In genomic region chr2:127722176-127722892, GRCm38 (mm10) we compare ENCODE assay signal across 8 mouse cellular contexts. TPM values are rescaled to one million over a fixed set of nuclear protein-coding genes. Genes with fewer than 3 reads are reported as not detected.
DNase-seq lines count a peak whose midpoint lies in the region; ATAC-seq and TF ChIP-seq lines count a peak whose summit lies in the region.

No protein-coding gene starts in this region.

- no peaks in the 10 kb centered on the region for H3K4me1 ChIP-seq in midbrain, postnatal 0 days (ENCODE audit: insufficient read depth, low read length)
- H3K4me1 ChIP-seq in midbrain, embryonic 11.5 days (ENCODE audit: control insufficient read depth, insufficient read depth, low read length) = no peaks in the 10 kb centered on the region
- H3K4me1 ChIP-seq in kidney, embryonic 14.5 days (ENCODE audit: control insufficient read depth, insufficient read depth, low read length) = peaks cover 12% of the 10 kb centered on the region
- 0 out of 2 replicates have a peak, but pooled peaks cover 12% of the 10 kb centered on the region for H3K4me1 ChIP-seq in limb, embryonic 11.5 days (ENCODE audit: control insufficient read depth, insufficient read depth, low read length)

- H3K36me3 ChIP-seq in midbrain, postnatal 0 days (ENCODE audit: insufficient read depth, low read length) = no peaks in the 10 kb centered on the region
- no peaks in the 10 kb centered on the region for H3K36me3 ChIP-seq in midbrain, embryonic 11.5 days (ENCODE audit: control insufficient read depth, insufficient read depth, low read length)
- H3K36me3 ChIP-seq in kidney, embryonic 14.5 days (ENCODE audit: control insufficient read depth, insufficient read depth, low read length) = no peaks in the 10 kb centered on the region
- no peaks in the 10 kb centered on the region for H3K36me3 ChIP-seq in limb, embryonic 11.5 days (ENCODE audit: control insufficient read depth, insufficient read depth, low read length)
- no peaks in the 10 kb centered on the region for H3K36me3 ChIP-seq in myocyte (ENCODE audit: control insufficient read depth, insufficient read depth)

- WGBS in midbrain, postnatal 0 days = 58% methylated on average over 7 of the region's 7 CpGs
- 75% methylated on average over 7 of the region's 7 CpGs for WGBS in midbrain, embryonic 11.5 days
- WGBS in kidney, embryonic 14.5 days = 32% methylated on average over 7 of the region's 7 CpGs
- 50% methylated on average over 7 of the region's 7 CpGs for WGBS in limb, embryonic 11.5 days

- peak; percentile 89 for DNase-seq in midbrain, postnatal 0 days (ENCODE audit: low spot score)
- DNase-seq in midbrain, embryonic 11.5 days (ENCODE audit: low spot score, missing footprints) = no peak
- DNase-seq in embryo, embryonic 11.5 days (ENCODE audit: low read depth, low spot score) = peak; percentile 34
- peak; percentile 87 to 89 for DNase-seq in heart, adult 9 months (ENCODE audit: low spot score in 2 of 2)
- DNase-seq in limb, embryonic 11.5 days (ENCODE audit: low spot score) = no peak
- no peak for DNase-seq in thymus, postnatal 36 days

- H3K79me2 ChIP-seq in myocyte (ENCODE audit: control insufficient read depth, insufficient read depth) = no peaks in the 10 kb centered on the region

- no peak for ATAC-seq in midbrain, postnatal 0 days (ENCODE audit: low FRiP score)
- no peak for ATAC-seq in midbrain, embryonic 11.5 days (ENCODE audit: low FRiP score)
- peak; percentile 84 for ATAC-seq in kidney, embryonic 14.5 days (ENCODE audit: low FRiP score, low TSS enrichment)
- peak; percentile 44; the same call in 1 of the 2 replicates for ATAC-seq in limb, embryonic 11.5 days (ENCODE audit: insufficient number of reproducible peaks, low FRiP score, low TSS enrichment, low read depth)

- no peak for TF ChIP-seq POLR2A in myocyte (IDR thresholded peaks at IDR 0.05; ENCODE audit: insufficient read length, low read depth)

- 0 out of 2 replicates have a peak overlapping the region, but pooled peaks have one; percentile 8 for H3K27ac ChIP-seq in midbrain, postnatal 0 days (ENCODE audit: low read depth, low read length)
- H3K27ac ChIP-seq in midbrain, embryonic 11.5 days (ENCODE audit: low read depth, low read length) = no peak overlapping the region
- H3K27ac ChIP-seq in kidney, embryonic 14.5 days (ENCODE audit: low read depth, low read length) = peak overlapping the region; percentile 87
- H3K27ac ChIP-seq in limb, embryonic 11.5 days (replicated peaks; ENCODE audit: low read depth, low read length) = peak overlapping the region; percentile 69

- H3K4me3 ChIP-seq in midbrain, postnatal 0 days (ENCODE audit: low read depth, low read length) = no peak overlapping the region
- no peak overlapping the region for H3K4me3 ChIP-seq in midbrain, embryonic 11.5 days (ENCODE audit: low read depth, low read length)
- no peak overlapping the region for H3K4me3 ChIP-seq in kidney, embryonic 14.5 days (ENCODE audit: low read length)
- H3K4me3 ChIP-seq in limb, embryonic 11.5 days (ENCODE audit: low read depth, low read length) = no peak overlapping the region
- no peak overlapping the region for H3K4me3 ChIP-seq in myocyte

- no peak for TF ChIP-seq CTCF in midbrain, postnatal 0 days (IDR thresholded peaks at IDR 0.05)

- H3K9me3 ChIP-seq in midbrain, postnatal 0 days (ENCODE audit: low read length) = no peaks in the 10 kb centered on the region
- H3K9me3 ChIP-seq in midbrain, embryonic 11.5 days (ENCODE audit: control insufficient read depth, low read length) = no peaks in the 10 kb centered on the region
- H3K9me3 ChIP-seq in kidney, embryonic 14.5 days (ENCODE audit: control insufficient read depth, low read length) = no peaks in the 10 kb centered on the region
- H3K9me3 ChIP-seq in limb, embryonic 11.5 days (ENCODE audit: control insufficient read depth, low read length) = no peaks in the 10 kb centered on the region

- no peak overlapping the region for H3K4me2 ChIP-seq in midbrain, postnatal 0 days (ENCODE audit: low read depth, low read length, poor library complexity, severe bottlenecking)
- no peak overlapping the region for H3K4me2 ChIP-seq in midbrain, embryonic 11.5 days
- no peak overlapping the region for H3K4me2 ChIP-seq in kidney, embryonic 14.5 days (replicated peaks; ENCODE audit: low read depth, low read length)
- H3K4me2 ChIP-seq in limb, embryonic 11.5 days (ENCODE audit: low read depth, severe bottlenecking) = no peak overlapping the region
- peak overlapping the region; percentile 50 for H3K4me2 ChIP-seq in myocyte (ENCODE audit: low read depth)

- H3K9ac ChIP-seq in midbrain, postnatal 0 days (replicated peaks; ENCODE audit: low read length, poor library complexity, severe bottlenecking) = no peak overlapping the region
- no peak overlapping the region for H3K9ac ChIP-seq in midbrain, embryonic 11.5 days (ENCODE audit: low read length)
- no peak overlapping the region for H3K9ac ChIP-seq in kidney, embryonic 14.5 days (ENCODE audit: low read depth, low read length)
- no peak overlapping the region for H3K9ac ChIP-seq in limb, embryonic 11.5 days (ENCODE audit: low read length)

- no peak overlapping the region for H3ac ChIP-seq in myocyte (ENCODE audit: control insufficient read depth, insufficient read length)

- H3K27me3 ChIP-seq in midbrain, postnatal 0 days (ENCODE audit: insufficient read depth, low read length) = no peaks in the 10 kb centered on the region
- no peaks in the 10 kb centered on the region for H3K27me3 ChIP-seq in midbrain, embryonic 11.5 days (ENCODE audit: control insufficient read depth, insufficient read depth, low read length)
- H3K27me3 ChIP-seq in kidney, embryonic 14.5 days (ENCODE audit: control insufficient read depth, insufficient read depth, low read length) = no peaks in the 10 kb centered on the region
- H3K27me3 ChIP-seq in limb, embryonic 11.5 days (ENCODE audit: control insufficient read depth, insufficient read depth, low read length) = no peaks in the 10 kb centered on the region
- no peaks in the 10 kb centered on the region for H3K27me3 ChIP-seq in myocyte (ENCODE audit: control insufficient read depth, insufficient read depth, insufficient read length)

TF ChIP-seq in myocyte, 11 proteins besides CTCF, POLR2A, EP300 and RAD21:
- TF ChIP-seq SRF (IDR thresholded peaks at IDR 0.05; ENCODE audit: control insufficient read depth, insufficient read length, low read depth) (no peak), POLR2AphosphoS2 (IDR thresholded peaks at IDR 0.05; ENCODE audit: insufficient read length, low read depth) (no peak), MYOD1 (IDR thresholded peaks at IDR 0.05; ENCODE audit: control insufficient read depth in 1 of 3, insufficient read length in 2 of 3, low read depth in 2 of 3) (no peak), MAX (IDR thresholded peaks at IDR 0.05; ENCODE audit: low read depth) (no peak), CEBPB (IDR thresholded peaks at IDR 0.05; ENCODE audit: insufficient read depth, poor library complexity, severe bottlenecking) (peak; percentile 60; the same call in 1 of the 2 replicates)

RNA-seq across cellular contexts. Expression of gene Mall, which starts 7.4 kb away (rescaled TPM):
- total RNA-seq in midbrain, postnatal 0 days (2014; rRNA removed) = 0.93 and 1.7 TPM in 2 replicates
- 0.39 and 0.53 TPM in 2 replicates for polyA plus RNA-seq in midbrain, postnatal 0 days (2015; fragmentation: Nextera tagmentation; extraction: Ambion mirVana)
- 0.61 and 0.77 TPM in 2 replicates for polyA plus RNA-seq in midbrain, embryonic 11.5 days (2014; fragmentation: Nextera tagmentation; extraction: Ambion mirVana)
- polyA plus RNA-seq in kidney, embryonic 14.5 days (2014; fragmentation: Nextera tagmentation; extraction: Ambion mirVana) = 1.2 and 2.3 TPM in 2 replicates
- polyA plus RNA-seq in limb, embryonic 11.5 days (2014; fragmentation: Nextera tagmentation; extraction: Ambion mirVana) = 1.4 and 2.0 TPM in 2 replicates
- not detected for polyA plus RNA-seq in myocyte (2012; fragmentation: generic; extraction: Trizol)

Comparison
In these comparisons a context has a peak if more than half of its experiments do, and no peak if none do; other contexts are left out.
1. DNase-seq: peak in midbrain, postnatal 0 days (single experiment), embryo, embryonic 11.5 days (single experiment) and heart, adult 9 months (2 of 2); none in midbrain, embryonic 11.5 days (single experiment), limb, embryonic 11.5 days (single experiment) and thymus, postnatal 36 days (0 of 2).
2. ATAC-seq: peak in kidney, embryonic 14.5 days (single experiment) and limb, embryonic 11.5 days (single experiment); none in midbrain, postnatal 0 days (single experiment) and midbrain, embryonic 11.5 days (single experiment).